Mouse (Mus musculus) hindbrain, embryonic 13.5 days (tissue): ENCODE results near the gene Rhoj. TPM values are rescaled to one million over a fixed set of nuclear protein-coding genes. Genes with fewer than 3 reads are reported as not detected.

Experiments used
- ATAC-seq: fragments of 200-750 bp; cut with Nextera tagmentation; 2 replicates; pipeline ENCODE4 v1.8.0; 2017; ENCODE audit warnings: moderate TSS enrichment; ENCODE audit not compliant: low FRiP score
- H3K27ac ChIP-seq: fragments of 300-500 bp; sonication (generic); 2 replicates; pipeline ENCODE4 v1.5.1; 2015; ENCODE audit warnings: inconsistent platforms, mild to moderate bottlenecking, moderate library complexity
- H3K27me3 ChIP-seq: fragments of 300-500 bp; sonication (generic); 2 replicates; pipeline ENCODE4 v1.6.1; 2015; ENCODE audit warnings: mild to moderate bottlenecking, inconsistent platforms
- H3K36me3 ChIP-seq: fragments of 300-500 bp; sonication (generic); 2 replicates; pipeline ENCODE4 v1.6.1; 2015; ENCODE audit warnings: mild to moderate bottlenecking, inconsistent platforms
- H3K4me1 ChIP-seq: fragments of 300-500 bp; sonication (generic); replicated peaks from 2 replicates; pipeline ENCODE4 v1.6.1; 2015; ENCODE audit warnings: inconsistent platforms
- H3K4me2 ChIP-seq: fragments of 300-500 bp; sonication (generic); 2 replicates; pipeline ENCODE4 v1.6.1; 2015; ENCODE audit warnings: inconsistent platforms, mild to moderate bottlenecking, moderate library complexity
- H3K4me3 ChIP-seq: fragments of 300-500 bp; sonication (generic); 2 replicates; pipeline ENCODE4 v1.5.1; 2015; ENCODE audit warnings: mild to moderate bottlenecking, inconsistent platforms
- H3K9ac ChIP-seq: fragments of 300-500 bp; sonication (generic); 2 replicates; pipeline ENCODE4 v1.6.1; 2015; ENCODE audit warnings: mild to moderate bottlenecking, inconsistent platforms
- H3K9me3 ChIP-seq: fragments of 300-500 bp; sonication (generic); 2 replicates; pipeline ENCODE4 v1.6.1; 2016; ENCODE audit warnings: inconsistent platforms
- WGBS: fragments of 180-500 bp; shearing (Covaris S2); methylation state at CpG from one replicate; pipeline ENCODE4 v1.1.7; 2015; 5-methylcytosine and 5-hydroxymethylcytosine counted together
- polyA plus RNA-seq: library from polyadenylated mRNA; unstranded; fragments of >200 nt; fragmentation: Nextera tagmentation; extraction: Ambion mirVana; gene quantifications from 2 replicates; pipeline ENCODE4 v1.2.1, GENCODE M21; 2015

The Rhoj gene
- polyA plus RNA-seq, 1 experiment from 2014 or later = 26.5 TPM

- no peak for ATAC-seq
- WGBS = 86% methylated on average over 12 of the region's 12 CpGs
- no peaks in the 10 kb centered on the region for H3K36me3 ChIP-seq
- H3K4me2 ChIP-seq = no peak overlapping the region
- no peak overlapping the region for H3K4me3 ChIP-seq
- H3K9ac ChIP-seq = no peak overlapping the region
- no peaks in the 10 kb centered on the region for H3K4me1 ChIP-seq
- no peak overlapping the region for H3K27ac ChIP-seq
- no peaks in the 10 kb centered on the region for H3K27me3 ChIP-seq
- H3K9me3 ChIP-seq = no peaks in the 10 kb centered on the region
These were observed 66.9 kb downstream of the Rhoj start for GRCm38 (mm10) chr12:75375060-75375459.

GRCm38 (mm10) chr12:75376126-75376525 is 68.0 kb downstream of the Rhoj start:
- no peak overlapping the region for H3K27ac ChIP-seq
- H3K4me3 ChIP-seq = no peak overlapping the region
- no peaks in the 10 kb centered on the region for H3K4me1 ChIP-seq
- no peaks in the 10 kb centered on the region for H3K9me3 ChIP-seq
- no peak overlapping the region for H3K9ac ChIP-seq
- no peaks in the 10 kb centered on the region for H3K36me3 ChIP-seq
- H3K27me3 ChIP-seq = no peaks in the 10 kb centered on the region
- no peak overlapping the region for H3K4me2 ChIP-seq
- WGBS = 85% methylated on average over 6 of the region's 6 CpGs
- ATAC-seq = no peak

GRCm38 (mm10) chr12:75386731-75387130 is 78.6 kb downstream of the Rhoj start:
- Histone ChIP-seq H3K4me3 (no peak overlapping the region), H3K27ac (no peak overlapping the region), H3K9me3 (no peaks in the 10 kb centered on the region), H3K27me3 (no peaks in the 10 kb centered on the region), H3K9ac (no peak overlapping the region), H3K4me2 (no peak overlapping the region), H3K36me3 (no peaks in the 10 kb centered on the region), H3K4me1 (no peaks in the 10 kb centered on the region)
- no peak for ATAC-seq
- WGBS = 88% methylated on average over 9 of the region's 9 CpGs

GRCm38 (mm10) chr12:75387156-75387555 is 79.0 kb downstream of the Rhoj start:
- H3K9me3 ChIP-seq = no peaks in the 10 kb centered on the region
- H3K4me1 ChIP-seq = no peaks in the 10 kb centered on the region
- H3K4me2 ChIP-seq = no peak overlapping the region
- 89% methylated on average over 8 of the region's 8 CpGs for WGBS
- no peak overlapping the region for H3K4me3 ChIP-seq
- H3K27me3 ChIP-seq = no peaks in the 10 kb centered on the region
- no peaks in the 10 kb centered on the region for H3K36me3 ChIP-seq
- no peak overlapping the region for H3K9ac ChIP-seq
- ATAC-seq = no peak
- H3K27ac ChIP-seq = no peak overlapping the region

GRCm38 (mm10) chr12:75387846-75388245 is 79.7 kb downstream of the Rhoj start:
- Histone ChIP-seq H3K9ac (no peak overlapping the region), H3K27me3 (no peaks in the 10 kb centered on the region), H3K4me1 (no peaks in the 10 kb centered on the region), H3K36me3 (no peaks in the 10 kb centered on the region), H3K9me3 (no peaks in the 10 kb centered on the region), H3K4me2 (no peak overlapping the region), H3K27ac (no peak overlapping the region), H3K4me3 (no peak overlapping the region)
- 94% methylated on average over 15 of the region's 15 CpGs for WGBS
- no peak for ATAC-seq

GRCm38 (mm10) chr12:75388521-75388920 is 80.4 kb downstream of the Rhoj start:
- Histone ChIP-seq H3K36me3 (no peaks in the 10 kb centered on the region), H3K27ac (no peak overlapping the region), H3K27me3 (no peaks in the 10 kb centered on the region), H3K4me1 (no peaks in the 10 kb centered on the region), H3K9me3 (no peaks in the 10 kb centered on the region), H3K9ac (no peak overlapping the region), H3K4me2 (no peak overlapping the region), H3K4me3 (no peak overlapping the region)
- ATAC-seq = no peak
- WGBS = 92% methylated on average over 9 of the region's 9 CpGs

GRCm38 (mm10) chr12:75389308-75390135 is 81.4 kb downstream of the Rhoj start:
- Histone ChIP-seq H3K9ac (no peak overlapping the region), H3K36me3 (no peaks in the 10 kb centered on the region), H3K4me1 (no peaks in the 10 kb centered on the region), H3K27ac (no peak overlapping the region), H3K9me3 (no peaks in the 10 kb centered on the region), H3K4me3 (peak overlapping the region; percentile 22), H3K4me2 (peak overlapping the region; percentile 40), H3K27me3 (no peaks in the 10 kb centered on the region)
- ATAC-seq = peak; percentile 72
- WGBS = 44% methylated on average over 20 of the region's 20 CpGs

GRCm38 (mm10) chr12:75391526-75391925 is 83.4 kb downstream of the Rhoj start:
- WGBS = 85% methylated on average over 9 of the region's 9 CpGs
- H3K4me1 ChIP-seq = no peaks in the 10 kb centered on the region
- no peaks in the 10 kb centered on the region for H3K36me3 ChIP-seq
- no peak for ATAC-seq
- no peaks in the 10 kb centered on the region for H3K27me3 ChIP-seq
- no peak overlapping the region for H3K9ac ChIP-seq
- H3K4me2 ChIP-seq = no peak overlapping the region
- no peaks in the 10 kb centered on the region for H3K9me3 ChIP-seq
- H3K27ac ChIP-seq = no peak overlapping the region
- no peak overlapping the region for H3K4me3 ChIP-seq

- no peak for ATAC-seq
- no peak overlapping the region for H3K9ac ChIP-seq
- WGBS = 88% methylated on average over 20 of the region's 20 CpGs
These were observed 86.1 kb downstream of the Rhoj start for GRCm38 (mm10) chr12:75394011-75394773.

GRCm38 (mm10) chr12:75396616-75397015 is 88.5 kb downstream of the Rhoj start:
- H3K9ac ChIP-seq = no peak overlapping the region
- ATAC-seq = no peak
- H3K4me2 ChIP-seq = no peak overlapping the region
- no peak overlapping the region for H3K27ac ChIP-seq
- no peaks in the 10 kb centered on the region for H3K36me3 ChIP-seq
- WGBS = 82% methylated on average over 3 of the region's 3 CpGs
- no peaks in the 10 kb centered on the region for H3K27me3 ChIP-seq
- no peaks in the 10 kb centered on the region for H3K4me1 ChIP-seq
- H3K4me3 ChIP-seq = no peak overlapping the region
- no peaks in the 10 kb centered on the region for H3K9me3 ChIP-seq

More at GRCm38 (mm10) chr12:75394011-75394773, 86.1 kb downstream of the Rhoj start:
- no peaks in the 10 kb centered on the region for H3K9me3 ChIP-seq
- H3K4me1 ChIP-seq = no peaks in the 10 kb centered on the region
- H3K36me3 ChIP-seq = no peaks in the 10 kb centered on the region
- no peaks in the 10 kb centered on the region for H3K27me3 ChIP-seq
- no peak overlapping the region for H3K4me2 ChIP-seq
- no peak overlapping the region for H3K27ac ChIP-seq
- no peak overlapping the region for H3K4me3 ChIP-seq

- Histone ChIP-seq H3K9ac (no peak overlapping the region), H3K27me3 (no peaks in the 10 kb centered on the region), H3K4me1 (no peaks in the 10 kb centered on the region), H3K4me3 (no peak overlapping the region), H3K36me3 (no peaks in the 10 kb centered on the region), H3K27ac (no peak overlapping the region), H3K9me3 (no peaks in the 10 kb centered on the region), H3K4me2 (no peak overlapping the region)
- no peak for ATAC-seq
- 60% methylated on average over 7 of the region's 7 CpGs for WGBS
These were observed 89.0 kb downstream of the Rhoj start for GRCm38 (mm10) chr12:75397077-75397476.

- H3K4me2 ChIP-seq = no peak overlapping the region
- H3K36me3 ChIP-seq = no peaks in the 10 kb centered on the region
- 87% methylated on average over 9 of the region's 9 CpGs for WGBS
- no peak overlapping the region for H3K27ac ChIP-seq
- H3K27me3 ChIP-seq = no peaks in the 10 kb centered on the region
- no peak for ATAC-seq
- H3K9me3 ChIP-seq = no peaks in the 10 kb centered on the region
- H3K9ac ChIP-seq = no peak overlapping the region
- H3K4me3 ChIP-seq = no peak overlapping the region
- no peaks in the 10 kb centered on the region for H3K4me1 ChIP-seq
These were observed 104.8 kb downstream of the Rhoj start for GRCm38 (mm10) chr12:75412964-75413363.
